Mouse (Mus musculus) naive thymus-derived CD4-positive, alpha-beta T cell, adult 5 months (primary cell): ENCODE data around the gene Timeless. TPM values are rescaled to one million over a fixed set of nuclear protein-coding genes. Genes with fewer than 3 reads are reported as not detected.

Experiments
- polyA plus RNA-seq: library from polyadenylated mRNA; unstranded; fragments of 100-300 nt; shearing (Covaris generic); gene quantifications from one replicate; pipeline ENCODE4 v1.2.1, GENCODE M21; 2017

The Timeless gene
- 28.0 TPM for polyA plus RNA-seq

GRCm38 (mm10) chr10:128231697-128232419 lies at the start of gene Timeless:
TSS of gene Timeless (plus strand) at chr10:128232065.

GRCm38 (mm10) chr10:128194024-128194550 lies 37.8 kb upstream of the Timeless start, which contains the start of gene Gls2:
TSS of gene Gls2 (plus strand) at chr10:128194457.

GRCm38 (mm10) chr10:128211390-128212108 lies 20.3 kb upstream of the Timeless start, which contains the start of gene Spryd4:
TSS of gene Spryd4 (minus strand) at chr10:128211807.

GRCm38 (mm10) chr10:128225538-128225937 lies 6.3 kb upstream of the Timeless start, which contains the start of gene Mip:
TSS of gene Mip (plus strand) at chr10:128225838.

GRCm38 (mm10) chr10:128253677-128254255 lies 21.9 kb downstream of the Timeless start, which contains the start of gene Apon:
TSS of gene Apon (plus strand) at chr10:128254096.

GRCm38 (mm10) chr10:128268371-128268770 lies 36.5 kb downstream of the Timeless start, which contains the start of gene Apof:
TSS of gene Apof (plus strand) at chr10:128268671.

GRCm38 (mm10) chr10:128270287-128270841 lies 38.5 kb downstream of the Timeless start, which contains the start of gene Stat2:
TSS of gene Stat2 (plus strand) at chr10:128270559.

GRCm38 (mm10) chr10:128298702-128299171 lies 66.9 kb downstream of the Timeless start, which contains the start of gene Il23a:
TSS of gene Il23a (minus strand) at chr10:128298752.

Other genes starting within 250 kb of the Timeless start
- gene Hsd17b6, start 224.5 kb upstream of the Timeless start, polyA plus RNA-seq: not detected
- 14.3 TPM for gene Prim1, start 216.9 kb upstream of the Timeless start, polyA plus RNA-seq
- gene Naca, start 196.5 kb upstream of the Timeless start, polyA plus RNA-seq: 523 TPM
- 158 TPM for gene Ptges3, start 173.1 kb upstream of the Timeless start, polyA plus RNA-seq
- gene Atp5b, start 148.8 kb upstream of the Timeless start, polyA plus RNA-seq: 1,240 TPM
- gene Baz2a, start 140.5 kb upstream of the Timeless start, polyA plus RNA-seq: 69.9 TPM
- gene Rbms2, start 51.8 kb upstream of the Timeless start, polyA plus RNA-seq: 34.5 TPM
- gene Gls2, start 37.6 kb upstream of the Timeless start, polyA plus RNA-seq: 0.65 TPM
- gene Spryd4, start 20.3 kb upstream of the Timeless start, polyA plus RNA-seq: 12.4 TPM
- not detected for gene Mip, start 6.2 kb upstream of the Timeless start, polyA plus RNA-seq
- gene Apon, start 22.0 kb downstream of the Timeless start, polyA plus RNA-seq: not detected
- gene Apof, start 36.6 kb downstream of the Timeless start, polyA plus RNA-seq: not detected
- gene Stat2, start 38.5 kb downstream of the Timeless start, polyA plus RNA-seq: 45.1 TPM
- not detected for gene Il23a, start 66.7 kb downstream of the Timeless start, polyA plus RNA-seq
- gene Pan2, start 71.3 kb downstream of the Timeless start, polyA plus RNA-seq: 48.3 TPM
- gene Cnpy2, start 90.4 kb downstream of the Timeless start, polyA plus RNA-seq: 18.9 TPM
- gene Cs, start 105.7 kb downstream of the Timeless start, polyA plus RNA-seq: 128 TPM
- 39.7 TPM for gene Coq10a, start 136.9 kb downstream of the Timeless start, polyA plus RNA-seq
- 4.8 TPM for gene Ankrd52, start 145.1 kb downstream of the Timeless start, polyA plus RNA-seq
- not detected for gene Slc39a5, start 169.2 kb downstream of the Timeless start, polyA plus RNA-seq
- gene Nabp2, start 179.4 kb downstream of the Timeless start, polyA plus RNA-seq: 47.3 TPM
- 23.1 TPM for gene Rnf41, start 179.6 kb downstream of the Timeless start, polyA plus RNA-seq
- 93.1 TPM for gene Smarcc2, start 227.2 kb downstream of the Timeless start, polyA plus RNA-seq